Mouse (Mus musculus): ENCODE measurements around the gene Olfr564.

- TF ChIP-seq CTCF (IDR thresholded peaks at IDR 0.05; ENCODE audit: low read depth) (no peak), EP300 (optimal IDR thresholded peaks at IDR 0.05) (no peak)
Observed at GRCm38 (mm10) chr7:102803180-102803579, at the start of gene Olfr564.
